Mouse (Mus musculus) brain, embryonic 14.5 days (tissue): Measurements from ENCODE around the gene Hist1h3c. TPM values are rescaled to one million over a fixed set of nuclear protein-coding genes. Genes with fewer than 3 reads are reported as not detected.
A peak's percentile ranks its signal among the peaks of the same experiment; 100 is the strongest.
"Not testable (repeated sequence)": the region's sequence is repeated elsewhere in the genome, so short reads cannot be mapped to it uniquely, and the experiment has no call there.

ENCODE experiments used
- DNase-seq: peaks from one replicate; pipeline ENCODE4 v3.0.0-alpha.2; 2011; ENCODE audit warnings: low read depth
- CTCF ChIP-seq: fragments of 200-500 bp; IDR thresholded peaks from 2 replicates; pipeline ENCODE4 v1.5.1; 2012; ENCODE audit warnings: inconsistent platforms, mild to moderate bottlenecking, moderate library complexity, borderline replicate concordance; ENCODE audit not compliant: insufficient read depth, insufficient read length; ENCODE audit errors: extremely low read depth
- POLR2A ChIP-seq: fragments of 200-500 bp; IDR thresholded peaks from 2 replicates; pipeline ENCODE4 v1.6.1; 2012; ENCODE audit warnings: mild to moderate bottlenecking, inconsistent platforms, borderline replicate concordance; ENCODE audit not compliant: poor library complexity, insufficient read depth, insufficient read length, severe bottlenecking; ENCODE audit errors: extremely low read depth
- polyA plus RNA-seq: library from polyadenylated mRNA; depleted of rRNA; stranded (reverse); fragments of >200 nt; gene quantifications from 2 replicates; pipeline ENCODE4 v1.2.3, GENCODE M21; 2012; rRNA removed

The Hist1h3c gene
- polyA plus RNA-seq, 1 experiment = 30.4 TPM

DNA sequence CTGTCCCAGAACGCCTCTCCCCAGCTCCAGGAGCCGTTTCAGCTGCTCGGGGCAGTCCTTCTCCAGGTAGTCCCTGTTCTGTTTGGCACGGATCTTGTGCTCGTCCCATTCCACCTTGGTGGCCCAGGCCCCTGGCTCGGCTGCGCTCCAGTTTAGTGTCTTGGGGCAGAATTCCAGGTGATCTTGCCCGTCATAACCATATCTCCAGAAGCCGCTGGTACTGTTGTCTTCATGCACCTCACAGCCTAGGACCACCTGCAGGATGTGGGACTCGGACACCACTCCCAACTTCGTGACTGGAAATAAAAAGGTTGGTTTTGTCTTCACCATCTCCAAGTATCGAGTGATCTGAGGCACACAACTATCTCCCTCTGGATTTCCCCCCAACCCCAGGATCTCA is 38.6 kb downstream of the Hist1h3c start:
- no peak for DNase-seq
- TF ChIP-seq CTCF (no peak), POLR2A (no peak)

DNA sequence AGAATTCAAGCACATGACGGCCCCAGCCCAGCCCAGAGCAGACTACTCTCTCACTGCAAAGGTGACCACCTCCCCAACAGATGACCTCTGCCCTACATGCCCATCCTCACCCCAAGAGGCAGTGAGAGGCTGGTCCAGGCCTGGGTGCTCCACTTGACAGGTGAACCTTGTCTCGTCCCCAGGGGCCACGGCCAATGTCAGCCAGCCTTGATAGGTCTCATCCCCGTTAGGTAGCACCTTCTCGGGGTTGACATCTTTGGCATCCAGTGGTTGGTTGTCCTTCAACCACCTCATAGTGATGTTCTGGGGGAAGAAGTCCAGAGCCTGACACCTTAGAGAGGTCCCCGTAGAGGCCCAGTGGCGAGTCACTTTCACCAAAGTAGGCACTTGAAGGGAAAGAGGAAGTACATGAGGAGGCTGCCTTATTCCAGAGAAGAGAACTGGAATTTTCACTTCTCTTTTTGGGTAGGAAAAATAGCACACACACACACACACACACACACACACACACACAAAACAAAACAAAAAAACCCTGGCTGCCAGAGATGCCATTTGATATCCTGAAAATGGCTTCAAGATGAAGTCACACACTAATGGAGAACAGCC is 39.5 kb downstream of the Hist1h3c start:
- TF ChIP-seq POLR2A (no peak), CTCF (no peak)
- no peak for DNase-seq

DNA sequence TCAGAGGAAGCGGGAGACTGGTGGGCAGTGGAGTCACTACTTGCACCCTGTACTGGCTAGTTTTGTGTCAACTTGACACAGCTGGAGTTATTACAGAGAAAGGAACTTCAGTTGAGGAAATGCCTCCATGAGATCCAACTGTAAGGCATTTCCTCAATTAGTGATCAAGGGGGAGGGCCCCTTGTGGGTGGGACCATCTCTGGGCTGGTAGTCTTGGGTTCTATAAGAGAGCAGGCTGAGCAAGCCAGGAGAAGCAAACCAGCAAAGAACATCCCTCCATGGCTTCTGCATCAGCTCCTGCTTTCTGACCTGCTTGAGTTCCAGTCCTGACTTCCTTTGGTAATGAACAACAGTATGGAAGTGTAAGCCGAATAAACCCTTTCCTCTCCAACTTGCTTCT is 42.6 kb downstream of the Hist1h3c start:
- DNase-seq = not testable (repeated sequence)

DNA sequence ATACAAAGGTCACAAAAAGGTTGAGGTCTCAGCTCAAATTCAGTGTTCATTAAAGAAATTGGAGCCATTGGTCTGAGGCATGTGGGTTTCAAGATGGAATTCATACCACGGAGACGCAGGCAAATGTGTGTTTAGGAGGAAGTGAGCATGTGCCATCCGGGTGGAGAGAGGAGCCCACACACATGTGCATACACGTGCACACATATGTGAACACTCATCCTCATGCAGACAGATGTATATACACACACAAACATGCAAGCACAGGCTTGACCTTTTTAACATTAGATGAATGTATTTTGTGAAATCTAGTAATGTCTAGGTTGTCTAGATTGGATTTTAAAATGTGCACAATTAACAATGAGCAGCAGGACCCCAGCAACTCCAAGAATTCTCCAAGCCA is 43.2 kb downstream of the Hist1h3c start:
- no peak for DNase-seq
- TF ChIP-seq CTCF = no peak
- TF ChIP-seq POLR2A = no peak

DNA sequence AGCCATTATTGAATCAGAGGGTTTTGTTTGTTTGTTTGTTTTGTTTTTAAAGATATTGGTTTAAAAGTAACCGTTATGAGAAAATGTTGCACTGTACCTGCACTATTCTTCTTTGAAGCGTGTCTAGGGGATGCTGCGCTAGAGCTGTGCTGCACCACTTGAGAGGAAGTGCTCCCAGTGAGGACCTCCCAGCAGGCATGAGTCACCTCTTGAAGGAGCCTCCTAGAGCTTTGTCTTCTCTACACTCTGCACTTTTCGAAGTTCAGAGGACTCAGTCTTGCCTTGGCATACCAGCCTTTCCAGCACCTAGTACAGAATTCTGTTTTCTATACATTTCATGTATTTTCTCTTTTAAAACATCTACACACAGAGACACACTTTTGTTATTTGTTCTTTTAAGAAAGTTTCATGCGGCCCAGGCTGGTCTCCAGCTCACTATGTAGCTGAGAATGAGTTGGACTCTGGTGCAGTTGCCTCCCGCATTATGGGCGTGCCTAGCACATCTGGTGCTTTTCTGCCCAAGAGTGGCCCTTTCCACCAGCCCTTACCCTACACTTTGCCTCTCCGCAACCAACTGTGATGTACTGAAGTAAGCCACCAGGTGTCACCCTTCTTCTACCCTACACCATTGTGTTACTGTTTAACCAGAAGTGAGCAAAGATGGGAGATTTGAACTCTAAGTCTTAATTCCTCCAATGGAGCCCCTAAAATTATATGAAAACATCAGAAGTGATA is 44.4 kb downstream of the Hist1h3c start:
- peak; percentile 76; the same call in 1 of the 2 replicates for TF ChIP-seq CTCF
- TF ChIP-seq POLR2A = no peak
- DNase-seq = peak; percentile 82

DNA sequence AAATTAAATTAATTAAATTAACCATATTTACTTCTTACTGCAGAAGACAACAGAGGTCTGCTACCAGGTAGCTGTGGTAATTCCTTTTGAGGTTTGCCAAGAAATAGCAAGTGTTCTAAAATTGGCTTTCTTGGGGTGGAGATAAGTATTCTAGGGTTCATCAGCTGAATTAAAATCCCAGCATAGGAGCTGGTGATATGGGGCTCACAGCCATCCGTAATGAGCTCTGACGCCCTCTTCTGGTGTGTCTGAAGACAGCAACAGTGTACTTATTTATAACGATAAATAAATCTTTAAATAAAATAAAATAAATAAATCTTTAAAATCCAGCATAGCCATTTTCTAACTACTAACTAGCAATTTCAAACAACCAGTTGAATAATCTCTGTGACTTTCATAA is 45.6 kb downstream of the Hist1h3c start:
- TF ChIP-seq POLR2A = no peak
- TF ChIP-seq CTCF = no peak
- DNase-seq = no peak

DNA sequence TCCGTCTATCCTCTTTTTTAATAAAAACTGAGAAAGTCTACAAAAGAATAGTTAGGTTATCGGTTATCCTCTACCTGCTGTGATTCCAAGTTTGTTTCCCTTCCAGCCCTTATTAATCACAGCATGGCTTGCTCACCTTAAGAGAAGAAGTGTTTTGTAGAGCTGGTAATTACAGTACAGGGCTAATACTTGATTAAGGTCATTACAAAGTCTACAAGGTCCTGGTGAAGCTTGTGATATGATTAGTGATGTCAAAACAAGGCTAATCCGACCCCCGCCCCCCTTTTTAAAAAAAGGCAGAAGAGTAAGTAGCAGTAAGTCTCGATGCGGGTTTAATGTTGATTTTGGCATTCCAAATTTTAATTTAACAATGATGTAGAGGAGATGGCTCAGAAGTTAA is 46.4 kb downstream of the Hist1h3c start:
- no peak for DNase-seq
- TF ChIP-seq POLR2A = no peak
- no peak for TF ChIP-seq CTCF

DNA sequence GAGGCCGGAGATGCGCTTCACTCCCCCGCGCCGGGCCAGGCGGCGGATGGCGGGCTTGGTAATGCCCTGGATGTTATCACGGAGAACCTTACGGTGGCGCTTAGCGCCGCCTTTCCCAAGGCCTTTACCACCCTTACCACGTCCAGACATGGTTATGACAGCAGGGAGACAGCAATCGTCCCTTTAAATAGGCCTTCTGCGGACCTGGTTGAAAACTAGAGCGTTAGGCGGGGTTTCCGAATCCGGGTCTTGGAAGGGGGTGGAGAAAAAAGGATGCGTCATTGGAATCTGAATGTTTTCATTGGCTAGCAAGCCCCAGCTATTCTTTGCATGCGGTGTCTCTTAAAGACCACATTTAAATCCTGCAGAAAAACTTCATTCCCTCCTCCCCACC is 47.1 kb downstream of the Hist1h3c start, which contains the start of gene Hist1h4c:
TSS of gene Hist1h4c (minus strand) at position 155 of the 394 bp plus-strand sequence.
- peak; percentile 87; the same call in 1 of the 2 replicates for TF ChIP-seq POLR2A
- TF ChIP-seq CTCF = no peak
- DNase-seq = peak; percentile 99

DNA sequence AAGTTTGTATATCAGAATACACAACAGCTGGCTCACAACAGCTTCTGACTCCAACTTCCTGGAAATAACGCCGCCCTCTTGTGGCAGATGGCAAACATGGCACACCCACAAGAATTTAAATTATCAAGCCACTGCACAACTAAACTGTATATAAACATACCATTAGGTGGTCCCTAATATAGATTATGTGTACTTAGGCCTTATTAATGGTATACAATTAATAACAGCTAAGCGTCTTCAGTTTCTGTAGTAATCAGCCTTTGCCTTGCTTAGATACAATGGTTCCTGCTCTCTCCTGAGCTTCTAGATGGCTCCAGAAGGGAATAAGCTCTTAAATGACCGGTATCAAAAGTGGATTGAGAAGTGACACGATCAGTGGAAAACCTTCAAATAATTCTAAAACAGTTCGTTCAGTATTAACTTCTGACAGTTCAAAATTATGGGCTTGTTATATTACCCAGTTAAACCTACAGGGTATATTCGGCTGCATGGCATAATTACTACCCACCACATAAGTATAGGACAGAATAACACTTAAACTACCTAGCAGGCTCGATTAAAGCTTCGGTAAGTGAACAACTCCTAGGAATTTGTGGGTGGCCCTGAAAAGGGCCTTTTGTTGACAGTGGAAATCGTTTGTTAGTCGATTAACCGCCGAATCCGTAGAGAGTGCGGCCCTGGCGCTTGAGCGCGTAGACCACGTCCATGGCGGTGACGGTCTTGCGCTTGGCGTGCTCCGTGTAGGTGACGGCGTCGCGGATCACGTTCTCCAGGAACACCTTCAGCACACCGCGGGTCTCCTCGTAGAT is 47.7 kb downstream of the Hist1h3c start:
- DNase-seq = peak; percentile 87
- no peak for TF ChIP-seq POLR2A
- TF ChIP-seq CTCF = peak; percentile 71

DNA sequence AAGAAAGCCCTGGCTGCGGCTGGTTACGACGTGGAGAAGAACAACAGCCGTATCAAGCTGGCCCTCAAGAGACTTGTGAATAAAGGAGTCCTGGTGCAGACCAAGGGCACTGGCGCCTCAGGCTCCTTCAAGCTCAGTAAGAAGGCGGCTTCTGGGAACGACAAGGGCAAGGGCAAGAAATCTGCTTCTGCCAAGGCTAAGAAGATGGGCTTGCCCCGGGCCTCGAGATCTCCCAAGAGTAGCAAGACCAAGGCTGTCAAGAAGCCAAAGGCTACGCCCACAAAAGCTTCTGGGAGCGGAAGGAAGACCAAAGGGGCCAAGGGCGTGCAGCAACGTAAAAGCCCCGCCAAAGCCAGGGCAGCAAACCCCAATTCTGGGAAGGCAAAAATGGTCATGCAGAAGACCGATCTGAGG is 49.3 kb downstream of the Hist1h3c start:
- TF ChIP-seq CTCF (no peak), POLR2A (no peak)
- DNase-seq = no peak

DNA sequence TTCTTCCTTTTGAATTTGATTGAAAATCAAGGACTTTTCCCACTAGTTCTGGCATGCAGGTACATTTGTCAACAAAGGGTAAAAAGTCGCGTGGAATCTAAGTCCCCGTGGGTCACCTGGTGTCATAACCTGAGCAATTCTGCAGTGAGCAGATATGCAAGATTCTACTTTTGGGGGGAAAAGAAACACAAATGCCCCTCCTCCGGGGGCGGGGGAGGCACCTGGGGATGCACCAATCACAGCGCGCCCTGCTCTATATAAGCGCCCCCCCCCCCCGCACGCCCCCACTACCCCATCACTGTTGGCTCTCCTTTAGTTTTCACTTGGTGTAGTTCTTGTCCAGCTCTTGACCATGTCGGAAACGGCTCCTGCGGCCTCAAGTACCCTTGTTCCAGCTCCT is 49.9 kb downstream of the Hist1h3c start, which contains the start of gene Hist1h1t:
TSS of gene Hist1h1t (plus strand) at position 301 of the 400 bp plus-strand sequence.
- no peak for DNase-seq
- TF ChIP-seq POLR2A (no peak), CTCF (no peak)

Other genes starting within 250 kb of the Hist1h3c start
- 23.3 and 31.7 TPM in 2 replicates for gene Hist1h4h, start 214.6 kb downstream of the Hist1h3c start, polyA plus RNA-seq
- 474 and 536 TPM in 2 replicates for gene Hist1h2af, start 211.7 kb downstream of the Hist1h3c start, polyA plus RNA-seq
- 25.5 and 42.1 TPM in 2 replicates for gene Hist1h3g, start 210.2 kb downstream of the Hist1h3c start, polyA plus RNA-seq
- gene Hist1h2bh, start 202.2 kb downstream of the Hist1h3c start, polyA plus RNA-seq = 4.4 and 4.7 TPM in 2 replicates
- 4.5 and 5.5 TPM in 2 replicates for gene Hist1h3f, start 201.6 kb downstream of the Hist1h3c start, polyA plus RNA-seq
- 17.2 and 25.6 TPM in 2 replicates for gene Hist1h4f, start 194.0 kb downstream of the Hist1h3c start, polyA plus RNA-seq
- 0.39 and 0.51 TPM in 2 replicates for gene Hist1h1d, start 192.3 kb downstream of the Hist1h3c start, polyA plus RNA-seq
- gene Hist1h3e, start 183.2 kb downstream of the Hist1h3c start, polyA plus RNA-seq = 34.2 and 40.6 TPM in 2 replicates
- 17.9 and 18.0 TPM in 2 replicates for gene Hist1h2ae, start 174.4 kb downstream of the Hist1h3c start, polyA plus RNA-seq
- gene Hist1h2bg, start 174.2 kb downstream of the Hist1h3c start, polyA plus RNA-seq = 44.4 and 68.0 TPM in 2 replicates
- gene Hist1h2bf, start 171.4 kb downstream of the Hist1h3c start, polyA plus RNA-seq = 15.0 and 21.6 TPM in 2 replicates
- gene Hist1h2ad, start 171.2 kb downstream of the Hist1h3c start, polyA plus RNA-seq = 7.2 and 13.6 TPM in 2 replicates
- 21.8 and 24.7 TPM in 2 replicates for gene Hist1h3d, start 169.8 kb downstream of the Hist1h3c start, polyA plus RNA-seq
- 6.5 and 18.7 TPM in 2 replicates for gene Hist1h4d, start 164.0 kb downstream of the Hist1h3c start, polyA plus RNA-seq
- 3.5 TPM in 2 replicates for gene Hist1h2be, start 124.5 kb downstream of the Hist1h3c start, polyA plus RNA-seq
- gene Hist1h1e, start 123.0 kb downstream of the Hist1h3c start, polyA plus RNA-seq = 5.8 and 7.8 TPM in 2 replicates
- 1.7 and 1.8 TPM in 2 replicates for gene Hist1h2ac, start 61.7 kb downstream of the Hist1h3c start, polyA plus RNA-seq
- 32.0 and 48.5 TPM in 2 replicates for gene Hist1h2bc, start 61.4 kb downstream of the Hist1h3c start, polyA plus RNA-seq
- gene Hist1h1t, start 49.8 kb downstream of the Hist1h3c start, polyA plus RNA-seq = 0.08 TPM in 1 of 2 replicates, not detected in the other
- 4.6 and 11.6 TPM in 2 replicates for gene Hist1h4c, start 47.1 kb downstream of the Hist1h3c start, polyA plus RNA-seq
- 1.7 and 2.3 TPM in 2 replicates for gene Hfe, start 34.7 kb downstream of the Hist1h3c start, polyA plus RNA-seq
- 12.1 and 16.0 TPM in 2 replicates for gene Hist1h1c, start 6.8 kb downstream of the Hist1h3c start, polyA plus RNA-seq
- 11.1 and 17.5 TPM in 2 replicates for gene Hist1h2bb, start 1.1 kb upstream of the Hist1h3c start, polyA plus RNA-seq
- gene Hist1h2ab, start 5.5 kb upstream of the Hist1h3c start, polyA plus RNA-seq = 34.0 and 49.9 TPM in 2 replicates
- 49.2 and 55.6 TPM in 2 replicates for gene Hist1h3b, start 6.7 kb upstream of the Hist1h3c start, polyA plus RNA-seq
- gene Hist1h4b, start 11.4 kb upstream of the Hist1h3c start, polyA plus RNA-seq = 17.9 and 20.4 TPM in 2 replicates
- gene Hist1h4a, start 15.6 kb upstream of the Hist1h3c start, polyA plus RNA-seq = 11.6 and 33.9 TPM in 2 replicates
- 22.8 and 41.9 TPM in 2 replicates for gene Hist1h3a, start 16.8 kb upstream of the Hist1h3c start, polyA plus RNA-seq
- gene Hist1h1a, start 18.1 kb upstream of the Hist1h3c start, polyA plus RNA-seq = 3.8 and 4.0 TPM in 2 replicates
- gene Trim38, start 24.3 kb upstream of the Hist1h3c start, polyA plus RNA-seq = not detected in 2 replicates
- not detected in 2 replicates for gene Slc17a2, start 61.4 kb upstream of the Hist1h3c start, polyA plus RNA-seq
- not detected in 2 replicates for gene Slc17a3, start 93.8 kb upstream of the Hist1h3c start, polyA plus RNA-seq
- gene Slc17a1, start 122.1 kb upstream of the Hist1h3c start, polyA plus RNA-seq = not detected in 2 replicates
- gene Slc17a4, start 169.4 kb upstream of the Hist1h3c start, polyA plus RNA-seq = not detected in 2 replicates
- gene Hist1h2ba, start 188.6 kb upstream of the Hist1h3c start, polyA plus RNA-seq = not detected in 2 replicates
- gene Hist1h2aa, start 188.9 kb upstream of the Hist1h3c start, polyA plus RNA-seq = not detected in 2 replicates
- gene Scgn, start 245.6 kb upstream of the Hist1h3c start, polyA plus RNA-seq = 1.3 and 1.7 TPM in 2 replicates